Mouse (Mus musculus): ENCODE results near the gene Vps26c.
"Not testable (repeated sequence)": the region's sequence is repeated elsewhere in the genome, so short reads cannot be mapped to it uniquely, and the experiment has no call there.

The Vps26c gene

DNA sequence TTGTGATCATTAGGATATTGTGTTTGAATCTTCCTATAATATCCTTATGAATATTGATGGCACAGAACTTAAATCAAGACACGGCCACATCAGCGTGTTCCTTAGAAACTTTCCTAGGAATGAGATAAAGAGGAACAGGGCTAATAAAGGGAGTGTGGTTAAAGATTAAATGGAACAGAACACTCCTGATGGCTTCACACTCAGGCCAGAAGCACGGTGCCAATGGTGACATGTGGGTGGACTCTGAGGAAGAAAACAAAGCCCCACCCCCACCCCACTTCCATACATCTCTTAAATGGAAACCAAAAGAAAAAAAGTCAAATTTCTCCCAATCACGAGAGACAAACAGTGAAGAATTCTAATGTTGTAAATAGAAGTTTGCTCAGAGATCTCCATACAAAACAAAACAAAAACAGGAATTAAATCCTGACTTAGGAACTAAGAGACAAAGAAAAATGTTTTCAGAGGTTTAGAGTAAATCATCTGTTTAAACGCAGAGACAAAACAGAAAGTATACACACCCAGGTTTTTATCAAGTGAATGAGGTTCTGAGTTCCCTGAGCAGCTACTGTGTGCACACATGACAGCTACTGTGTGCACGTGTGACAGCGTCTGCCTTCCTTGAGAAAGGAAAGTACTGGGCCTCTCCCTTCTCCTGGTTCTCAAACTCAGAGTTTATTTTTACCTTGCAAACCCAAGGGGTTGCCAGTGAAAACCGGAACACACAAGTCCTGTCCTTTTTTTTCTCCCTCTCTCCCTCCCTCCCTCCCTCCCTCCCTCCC, 19.3 kb upstream of the Vps26c start:
- DNase-seq (ENCODE audit: low spot score) = no peak

DNA sequence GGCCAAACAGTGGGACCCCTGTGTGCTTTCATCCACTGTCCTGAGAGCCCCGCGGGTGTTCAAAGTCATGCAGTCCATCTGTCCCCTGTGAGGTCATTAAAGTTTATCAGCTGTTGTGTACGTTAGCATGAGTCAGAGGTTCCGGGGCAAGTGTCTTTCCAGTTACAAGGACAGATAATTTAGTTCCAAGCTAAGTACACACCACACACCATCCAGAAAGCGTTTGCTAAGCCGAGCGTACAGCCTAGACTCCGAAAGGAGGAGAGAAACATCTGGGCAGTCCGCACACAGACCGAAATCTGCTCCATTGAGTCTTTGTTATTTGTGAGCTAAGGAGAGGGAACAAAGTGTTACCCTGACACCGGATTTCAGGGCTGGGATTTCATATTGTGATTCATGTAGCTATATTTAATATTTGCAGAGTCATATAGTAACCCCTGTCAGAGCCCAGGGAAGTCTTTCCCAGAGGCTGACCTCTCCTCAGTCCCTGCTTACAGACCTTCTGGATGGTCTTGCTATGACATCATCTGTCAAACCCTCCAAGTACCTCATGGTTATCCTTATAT, 18.0 kb upstream of the Vps26c start:
- DNase-seq (ENCODE audit: low spot score) = no peak

DNA sequence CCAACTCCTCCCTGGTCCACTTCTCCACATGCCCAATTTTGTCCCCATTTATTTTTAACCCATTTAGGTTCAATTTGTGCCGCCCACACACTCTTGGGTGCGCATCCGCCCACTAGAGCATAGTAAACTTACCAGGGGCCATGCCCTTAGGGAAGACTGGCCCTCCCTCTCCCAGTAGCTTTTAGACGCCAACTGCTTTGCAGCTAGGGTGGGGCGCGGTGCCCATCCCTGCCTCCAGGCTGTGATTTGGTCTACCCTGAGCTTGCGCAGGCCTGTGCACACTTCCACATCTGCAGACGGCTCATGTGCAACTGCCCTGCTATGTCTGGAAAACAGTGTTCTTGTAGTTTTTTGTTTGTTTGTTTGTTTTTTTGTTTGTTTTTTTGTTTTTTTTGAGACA, 16.3 kb upstream of the Vps26c start:
- no peak for DNase-seq (ENCODE audit: low spot score)

DNA sequence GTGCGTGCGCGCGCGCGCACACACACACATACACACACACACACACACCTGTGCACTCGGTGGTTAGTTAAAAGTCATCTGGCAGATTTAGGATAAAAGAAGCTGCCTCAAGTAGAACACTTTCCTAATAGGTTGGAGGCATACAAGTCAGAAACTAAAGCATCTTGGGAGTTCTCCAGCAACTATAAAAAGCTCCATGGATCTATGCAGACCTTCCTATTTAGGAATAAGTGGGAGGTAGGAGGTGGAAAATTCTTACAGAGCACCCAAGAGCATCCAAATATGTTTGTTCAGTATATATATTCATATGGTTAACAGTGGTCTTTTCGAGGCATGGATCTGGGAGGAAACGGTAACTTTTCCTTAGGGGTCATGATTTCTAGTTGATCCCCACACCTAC, 13.5 kb upstream of the Vps26c start:
- no peak for DNase-seq (ENCODE audit: low spot score)

DNA sequence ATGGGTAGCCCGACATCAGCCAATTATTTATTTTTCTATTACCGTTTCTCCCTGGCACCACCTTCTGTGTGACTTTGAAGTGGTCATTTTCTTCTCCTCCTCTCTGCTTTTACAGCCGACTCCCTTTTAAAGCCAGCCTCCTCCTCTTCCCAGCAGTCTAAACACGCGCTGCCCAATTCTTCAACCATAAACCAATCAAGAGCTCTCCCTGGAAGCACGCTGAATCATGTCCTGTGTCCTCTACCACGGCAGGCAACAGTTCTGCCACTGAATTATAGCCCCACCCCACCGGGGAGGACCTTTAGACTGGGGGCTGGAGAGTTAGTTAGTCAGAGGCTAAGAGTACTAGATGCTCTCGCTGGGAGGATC, 10.5 kb upstream of the Vps26c start:
- peak; percentile 23 for DNase-seq (ENCODE audit: low spot score)

DNA sequence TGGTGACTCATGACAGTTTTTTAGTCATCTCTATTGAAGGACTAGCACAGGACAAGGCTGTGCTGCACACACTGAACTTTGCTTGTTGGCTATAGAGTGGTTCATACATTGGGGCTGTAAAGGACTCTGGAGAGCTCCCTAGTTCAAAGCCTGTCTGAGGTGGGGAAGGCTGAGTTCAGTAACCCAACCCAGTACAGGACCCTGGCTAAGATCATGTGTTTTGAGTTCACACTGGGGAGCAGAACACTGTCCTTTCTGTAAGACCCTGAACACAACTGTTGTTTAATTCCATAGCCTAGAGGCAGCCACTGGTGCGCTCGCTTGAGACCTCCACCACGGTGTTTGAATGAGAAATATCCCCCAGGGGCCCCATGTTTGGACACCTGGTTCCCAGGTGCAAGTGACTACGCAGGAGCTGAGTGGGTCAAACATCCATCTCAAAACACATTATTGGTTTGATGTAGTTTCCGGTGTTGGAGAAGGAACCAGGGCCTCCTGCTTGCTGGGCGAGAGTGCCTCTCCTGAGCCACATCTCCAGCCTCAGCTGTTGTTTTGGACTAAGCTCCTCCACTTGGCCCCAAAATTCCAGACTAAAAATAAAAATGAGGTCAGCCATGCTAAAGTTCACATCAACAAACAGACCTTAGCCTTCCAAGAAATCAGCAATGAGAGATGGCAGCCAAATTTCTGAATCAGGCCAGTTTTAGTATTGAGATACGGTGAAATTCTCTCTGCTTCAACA, 10.0 kb upstream of the Vps26c start:
- no peak for DNase-seq (ENCODE audit: low spot score)

DNA sequence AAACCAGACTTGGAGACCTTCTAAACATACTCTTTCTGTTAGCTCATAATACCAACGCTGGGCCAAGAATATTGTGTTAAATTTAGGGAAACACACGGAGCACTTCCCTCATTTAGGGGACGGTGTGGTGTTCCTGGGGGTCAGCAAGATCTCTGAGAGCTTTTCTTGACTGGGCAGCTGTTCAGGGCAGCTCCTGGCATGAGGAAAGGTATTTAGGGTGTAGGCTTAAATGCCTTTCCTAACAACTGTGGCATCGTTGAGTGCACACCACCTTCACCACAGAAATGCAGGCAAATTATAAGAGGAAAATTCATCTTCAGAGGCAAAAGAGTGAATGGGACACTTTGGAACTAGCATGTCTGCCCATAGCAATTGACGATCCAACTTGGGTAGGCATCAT, 9.1 kb upstream of the Vps26c start:
- DNase-seq (ENCODE audit: low spot score) = no peak

DNA sequence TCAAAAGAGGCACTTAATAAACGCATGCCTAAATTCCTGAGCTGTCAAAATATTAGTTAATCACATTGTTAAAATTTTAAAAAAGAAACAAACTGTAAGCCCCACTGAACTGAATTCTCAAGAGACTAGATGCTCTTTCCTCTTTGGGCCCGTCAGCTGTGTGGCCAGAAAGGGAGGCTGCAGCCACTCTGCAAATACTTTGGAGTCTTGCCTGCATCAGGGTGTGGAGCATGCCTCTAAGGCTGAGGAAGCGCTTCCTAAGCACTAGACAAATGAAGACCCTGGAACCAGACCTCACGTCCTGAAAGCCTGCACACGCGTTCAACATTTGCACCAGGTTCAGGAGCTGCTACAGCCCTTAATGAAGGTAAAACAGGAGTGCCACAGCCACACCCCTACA, 7.0 kb upstream of the Vps26c start:
- DNase-seq (ENCODE audit: low spot score) = no peak

DNA sequence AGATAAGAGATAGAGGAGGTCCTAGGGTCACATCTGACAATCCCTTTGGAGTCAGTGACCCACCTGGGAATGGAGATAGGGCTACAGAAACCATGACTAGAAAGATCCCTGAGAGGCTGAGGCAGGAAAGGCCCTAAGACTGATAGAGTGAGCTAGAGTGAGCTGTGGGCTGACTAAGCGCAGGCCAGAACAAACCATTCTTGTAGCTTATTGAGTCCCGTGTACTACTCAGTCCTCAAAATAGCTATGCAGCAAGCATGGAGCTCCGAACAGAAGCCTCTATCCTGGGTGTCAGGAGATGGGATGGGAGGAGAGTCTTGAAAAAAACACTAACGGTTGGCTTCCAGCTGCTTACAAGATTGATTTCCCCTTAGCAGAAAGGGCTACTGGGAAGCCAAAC, 4.6 kb upstream of the Vps26c start:
- DNase-seq (ENCODE audit: low spot score) = no peak

DNA sequence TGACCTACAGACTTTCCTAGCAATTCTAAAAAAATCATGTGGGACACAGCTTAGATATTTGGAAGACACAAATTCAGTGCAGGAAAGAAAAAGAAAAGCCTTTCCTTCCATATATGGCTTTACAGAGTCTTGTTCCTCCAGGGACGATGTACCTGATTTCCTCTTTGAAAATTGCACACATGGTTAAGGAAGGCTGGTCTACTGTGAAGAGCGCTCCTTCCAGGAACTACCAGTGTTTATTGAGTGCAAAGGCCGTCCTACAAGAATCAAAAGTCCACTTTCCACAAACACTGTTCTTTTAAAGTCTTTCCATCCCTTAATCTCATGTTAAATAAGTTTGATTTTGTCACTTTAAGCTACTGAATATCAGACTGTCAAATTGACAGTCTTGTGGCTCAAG, 916 bp upstream of the Vps26c start:
- DNase-seq (ENCODE audit: low spot score) = no peak

DNA sequence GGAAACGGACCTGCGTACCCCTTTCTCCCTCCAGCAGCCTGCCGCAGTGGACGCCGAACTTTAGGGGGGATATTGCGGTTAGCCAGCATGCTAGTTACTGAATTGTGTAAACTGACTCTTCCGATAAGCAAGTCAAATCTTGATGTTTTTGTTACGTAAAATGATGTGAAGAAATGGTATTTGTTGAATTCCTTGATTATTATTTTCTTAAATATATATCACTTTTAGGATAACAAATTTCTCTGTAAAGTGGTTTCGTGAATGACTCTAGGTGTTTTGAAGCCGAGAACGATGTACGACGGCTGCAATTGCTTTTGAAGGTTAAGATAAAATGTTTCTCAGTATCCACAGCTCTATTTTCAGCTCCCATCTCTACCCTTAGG, 513 bp upstream of the Vps26c start:
- DNase-seq (ENCODE audit: low spot score) = no peak

DNA sequence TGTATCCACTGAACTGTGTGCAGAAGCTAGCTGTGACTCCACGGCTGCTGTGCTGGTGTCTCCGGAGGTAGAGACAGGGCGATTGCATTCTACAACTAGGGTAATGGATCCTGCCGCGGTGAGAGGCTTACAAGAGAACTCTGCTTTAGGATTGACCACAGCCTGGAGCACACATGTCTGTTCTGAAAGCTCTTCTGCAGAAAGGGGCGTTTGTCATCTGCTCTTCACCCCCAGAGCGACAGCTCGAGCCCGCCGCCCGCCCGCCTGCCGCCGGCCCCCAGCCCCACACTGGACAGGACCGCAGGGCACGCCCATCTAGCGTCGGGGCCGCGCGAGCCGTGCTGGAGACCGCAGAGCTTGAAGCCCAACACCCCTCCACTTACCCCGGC, 681 bp downstream of the Vps26c start:
- DNase-seq (ENCODE audit: low spot score) = no peak

DNA sequence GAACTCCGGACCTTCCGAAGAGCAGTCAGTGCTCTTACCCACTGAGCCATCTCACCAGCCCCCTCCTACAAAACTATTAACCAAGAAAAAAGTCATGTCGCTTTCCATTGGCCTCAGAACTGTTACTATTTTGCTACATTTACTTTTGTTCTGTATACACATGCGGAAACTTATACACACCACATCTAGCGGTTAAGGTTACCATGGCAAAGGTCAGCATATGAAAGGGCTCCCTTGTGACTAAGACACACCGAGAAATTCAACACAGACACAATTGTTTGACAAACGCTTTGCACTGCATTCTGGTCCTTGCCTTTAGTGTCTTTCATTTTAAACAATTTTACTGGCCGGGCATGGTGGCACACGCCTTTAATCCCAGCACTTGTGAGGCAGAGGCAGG, 1.9 kb downstream of the Vps26c start:
- DNase-seq (ENCODE audit: low spot score) = no peak

DNA sequence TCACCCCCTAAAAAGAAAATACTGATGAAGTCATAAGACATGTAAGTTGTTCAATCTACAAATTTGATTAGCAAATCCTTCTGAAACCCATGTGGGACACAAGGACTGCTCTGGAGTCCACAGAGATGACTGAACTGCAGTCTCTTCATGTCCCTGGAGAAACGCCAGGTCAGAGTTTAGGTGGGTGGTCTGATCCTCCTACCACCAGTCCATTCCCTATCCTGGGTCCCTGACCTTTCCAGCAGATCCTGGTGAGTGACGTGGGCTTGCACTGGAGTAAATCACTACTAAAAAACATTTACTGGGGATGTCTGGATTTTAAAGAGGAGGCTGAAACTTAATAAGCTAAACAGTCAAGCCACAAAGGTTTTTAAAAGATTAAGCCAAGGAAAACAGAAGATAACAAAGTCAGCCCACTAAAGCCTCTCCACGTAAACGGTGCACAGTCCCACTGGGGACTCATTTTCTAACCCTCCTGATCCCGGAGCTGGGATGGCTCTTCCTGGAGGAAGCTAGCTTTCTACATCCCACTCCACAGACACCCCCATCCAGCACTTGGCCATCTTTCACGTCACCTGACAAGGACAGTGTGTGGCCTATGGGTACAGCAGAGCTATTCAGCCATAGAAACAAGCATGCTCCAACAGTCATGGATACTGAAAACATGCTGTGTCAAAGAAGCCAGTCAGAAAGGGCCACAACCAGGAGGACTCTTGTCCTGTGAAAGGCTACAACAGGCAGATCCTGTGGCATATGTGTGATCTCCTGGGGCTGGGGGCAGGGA, 2.8 kb downstream of the Vps26c start:
- no peak for DNase-seq (ENCODE audit: low spot score)

DNA sequence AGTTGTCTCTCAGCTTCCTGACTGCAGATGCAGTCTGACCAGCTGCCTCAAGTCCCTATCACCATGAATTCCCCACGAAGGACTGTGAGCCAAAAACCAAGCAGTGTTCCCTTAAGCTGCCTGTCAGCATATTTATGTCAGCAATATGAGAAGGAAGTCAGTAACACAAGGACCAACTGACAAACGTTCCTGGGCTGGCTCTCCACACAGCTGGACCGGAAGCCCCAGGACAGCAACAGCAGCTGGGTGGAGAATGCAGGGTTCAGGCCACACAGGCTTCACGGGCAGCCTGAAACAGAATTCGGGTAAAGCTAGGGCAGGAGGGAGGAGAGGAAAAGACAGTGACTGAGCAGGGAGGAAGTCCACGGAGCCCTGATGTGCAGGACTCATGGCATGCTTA, 7.6 kb downstream of the Vps26c start:
- no peak for DNase-seq (ENCODE audit: low spot score)

DNA sequence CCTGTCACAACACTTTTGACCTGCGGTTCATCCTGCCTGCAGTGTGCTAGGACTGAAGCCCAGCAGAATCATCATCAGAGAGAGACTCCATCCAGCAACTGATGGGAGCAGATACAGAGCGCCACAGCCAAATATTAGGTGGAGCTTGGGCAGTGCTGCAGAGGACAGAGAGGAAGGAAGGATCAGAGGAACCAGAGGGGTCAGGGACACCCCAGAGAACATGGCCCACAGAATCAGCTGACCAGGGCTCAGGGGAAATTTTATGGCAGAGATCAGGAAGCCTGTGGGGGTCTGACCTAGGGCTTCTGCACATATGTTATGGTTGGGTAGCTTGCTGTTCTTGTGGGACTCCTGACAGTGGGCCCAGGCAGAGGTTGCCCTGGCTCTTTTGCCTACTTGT, 9.0 kb downstream of the Vps26c start:
- no peak for DNase-seq (ENCODE audit: low spot score)

DNA sequence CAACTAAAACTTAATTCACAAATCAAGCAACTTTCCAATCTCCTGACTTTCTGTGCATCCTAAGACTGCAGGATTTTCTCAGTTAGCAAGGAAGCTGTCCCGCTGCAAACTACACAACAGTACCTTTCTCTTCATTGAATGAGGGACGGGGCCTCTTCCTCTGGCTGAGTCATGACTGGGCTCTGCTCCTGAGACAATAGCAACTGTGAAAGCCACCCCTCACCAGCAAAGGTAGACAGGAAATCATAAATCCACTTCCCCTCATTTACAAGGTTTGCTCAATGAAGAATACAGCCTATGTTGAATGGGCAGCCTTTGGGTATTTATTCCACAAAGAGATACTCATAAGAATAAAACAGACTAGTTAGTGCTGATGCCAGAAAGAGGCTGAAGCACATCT, 16.6 kb downstream of the Vps26c start:
- DNase-seq (ENCODE audit: low spot score) = no peak

DNA sequence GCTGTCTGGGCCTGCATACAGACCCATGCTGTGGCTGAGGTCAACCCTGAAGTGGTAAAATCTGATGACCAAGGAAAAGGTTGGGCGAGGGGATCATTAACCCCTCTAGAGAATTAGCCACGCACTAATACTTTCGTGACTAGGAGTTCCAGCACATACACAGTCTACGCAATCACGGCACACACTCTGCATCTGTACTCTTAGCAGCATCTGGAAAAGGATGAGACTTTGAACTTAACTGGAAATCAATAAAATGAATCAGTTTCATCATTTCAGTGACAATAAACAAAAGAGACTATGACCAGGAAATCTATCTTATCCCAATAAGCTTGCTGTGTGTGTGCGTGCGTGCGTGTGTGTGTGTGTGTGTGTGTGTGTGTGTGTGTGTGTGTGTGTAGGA, 17.9 kb downstream of the Vps26c start:
- no peak for DNase-seq (ENCODE audit: low spot score)

DNA sequence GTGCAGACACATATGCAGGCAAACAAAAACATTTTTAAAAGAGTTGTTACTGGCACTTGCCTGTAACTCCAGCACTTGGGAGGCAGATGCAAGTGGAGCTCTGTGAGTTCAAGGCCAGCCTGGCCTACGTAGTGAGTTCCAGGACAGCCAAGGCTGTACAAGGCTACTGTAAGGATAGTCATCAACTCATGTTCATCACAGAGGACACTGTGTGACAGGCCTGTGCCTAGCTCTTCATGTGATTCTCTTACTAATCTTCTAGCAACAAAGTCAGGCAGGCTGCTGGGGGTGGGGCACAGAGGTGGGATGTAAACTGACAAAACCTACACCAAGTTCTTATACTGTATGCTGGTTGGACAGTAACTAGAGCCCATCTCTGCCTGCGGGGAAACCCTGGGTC, 19.6 kb downstream of the Vps26c start:
- no peak for DNase-seq (ENCODE audit: low spot score)

DNA sequence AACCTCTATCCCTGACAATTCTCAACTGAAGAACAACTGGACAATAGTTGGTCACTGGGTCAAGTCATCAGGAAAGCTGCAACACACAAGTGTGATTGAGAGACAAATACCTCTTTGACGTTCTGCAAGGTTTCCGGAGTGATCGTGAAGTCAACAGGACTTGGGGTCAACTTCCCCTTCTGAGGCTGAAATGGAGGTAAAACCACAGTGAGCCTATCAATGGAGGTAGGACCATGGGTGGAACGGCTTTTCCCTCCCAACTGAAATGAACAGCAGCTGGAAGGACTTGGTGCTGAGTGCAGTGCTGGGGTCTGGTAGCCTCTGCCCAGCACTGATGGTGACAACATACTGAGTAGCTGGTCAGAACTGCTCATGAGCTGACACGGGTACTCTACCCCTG, 22.4 kb downstream of the Vps26c start:
- no peak for DNase-seq (ENCODE audit: low spot score)

DNA sequence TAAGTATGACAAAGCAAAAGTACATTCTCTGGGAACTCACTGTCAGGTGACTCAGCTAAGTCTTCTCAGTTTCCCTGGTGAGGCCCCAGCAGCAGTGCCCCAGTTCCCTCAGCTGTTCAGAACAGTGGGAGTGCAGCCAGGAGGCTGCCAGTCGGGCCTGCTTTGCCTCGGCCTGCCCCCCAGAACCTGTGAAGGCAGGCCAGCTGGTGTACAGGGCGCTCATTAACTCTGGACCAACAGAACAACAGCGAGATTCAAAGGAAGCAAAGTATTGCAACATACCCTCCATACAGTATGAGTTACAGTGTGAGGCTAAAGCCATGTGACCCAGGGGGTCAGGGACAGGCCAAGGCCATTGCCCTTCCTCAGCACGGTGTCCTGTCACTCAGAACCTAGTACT, 28.7 kb downstream of the Vps26c start:
- peak; percentile 26 for DNase-seq (ENCODE audit: low spot score)

DNA sequence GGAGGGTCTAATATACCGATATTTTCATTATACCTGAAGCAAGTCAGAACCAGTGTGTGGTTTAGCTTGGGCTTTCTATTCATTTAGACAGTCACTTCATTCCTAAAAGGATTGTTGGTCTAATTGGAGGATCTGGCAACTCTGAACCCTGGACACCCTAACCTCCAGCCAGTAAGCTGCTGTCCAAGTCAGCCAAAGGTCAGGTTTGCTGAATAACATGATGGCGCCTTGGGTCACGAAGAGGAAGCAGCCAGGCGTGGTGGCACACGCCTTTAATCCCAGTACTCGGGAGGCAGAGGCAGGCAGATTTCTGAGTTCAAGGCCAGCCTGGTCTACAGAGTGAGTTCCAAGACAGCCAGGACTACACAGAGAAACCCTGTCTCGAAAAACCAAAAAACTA, 29.5 kb downstream of the Vps26c start:
- DNase-seq (ENCODE audit: low spot score) = not testable (repeated sequence)

DNA sequence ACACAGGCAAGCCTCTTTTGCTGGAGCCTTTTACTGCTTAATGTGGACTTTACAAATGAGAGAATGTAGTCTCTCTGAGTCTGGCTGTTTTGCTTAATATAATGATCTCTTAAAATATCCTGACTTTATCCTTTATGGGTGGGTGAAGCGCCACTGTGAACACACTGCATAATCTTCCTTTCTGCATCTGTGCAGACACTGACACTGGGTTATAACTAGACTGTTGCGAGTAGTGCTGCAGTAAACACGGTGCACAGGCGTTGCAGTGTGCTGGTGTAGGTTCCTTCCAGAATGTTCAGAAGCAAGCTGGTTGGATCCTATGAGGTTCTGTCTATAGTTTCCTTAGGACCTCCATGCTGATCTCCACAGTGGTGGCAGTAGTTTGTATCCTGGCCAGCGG, 37.3 kb downstream of the Vps26c start:
- no peak for DNase-seq (ENCODE audit: low spot score)

Data from ovary, postnatal 36 days (tissue).